Mouse (Mus musculus) heart, postnatal 0 days (tissue): ENCODE data around the gene Chst14. TPM values are rescaled to one million over a fixed set of nuclear protein-coding genes. Genes with fewer than 3 reads are reported as not detected.

Experiments used
- ATAC-seq: fragments of 200-750 bp; cut with Nextera tagmentation; 2 replicates; pipeline ENCODE4 v1.8.0; 2017; ENCODE audit warnings: low read depth, moderate number of reproducible peaks, moderate library complexity; ENCODE audit not compliant: insufficient read depth
- DNase-seq: peaks from one replicate; pipeline ENCODE4 v3.0.0-alpha.2; 2016; ENCODE audit warnings: low spot score
- H3K27ac ChIP-seq: fragments of 300-500 bp; sonication (generic); 2 replicates; pipeline ENCODE4 v1.5.1; 2014; ENCODE audit warnings: low read depth, mild to moderate bottlenecking
- H3K27me3 ChIP-seq: fragments of 300-500 bp; sonication (generic); 2 replicates; pipeline ENCODE4 v1.6.1; 2014; ENCODE audit warnings: low read length, mixed read lengths; ENCODE audit not compliant: control insufficient read depth, insufficient read depth
- H3K36me3 ChIP-seq: fragments of 300-500 bp; sonication (generic); replicated peaks from 2 replicates; pipeline ENCODE4 v1.6.1; 2014; ENCODE audit warnings: low read length, mixed read lengths; ENCODE audit not compliant: control insufficient read depth, insufficient read depth
- H3K4me1 ChIP-seq: fragments of 300-500 bp; sonication (generic); 2 replicates; pipeline ENCODE4 v1.6.1; 2014; ENCODE audit warnings: antibody characterized with exemption; ENCODE audit not compliant: control insufficient read depth, insufficient read depth
- H3K4me2 ChIP-seq: fragments of 300-500 bp; sonication (generic); 2 replicates; pipeline ENCODE4 v1.6.1; 2014; ENCODE audit warnings: low read depth, mild to moderate bottlenecking, low read length, moderate library complexity
- H3K4me3 ChIP-seq: fragments of 300-500 bp; sonication (generic); 2 replicates; pipeline ENCODE4 v1.5.1; 2014; ENCODE audit warnings: low read depth, low read length
- H3K9ac ChIP-seq: fragments of 300-500 bp; sonication (generic); replicated peaks from 2 replicates; pipeline ENCODE4 v1.6.1; 2014; ENCODE audit warnings: low read depth, low read length, mixed read lengths
- H3K9me3 ChIP-seq: fragments of 300-500 bp; sonication (generic); replicated peaks from 2 replicates; pipeline ENCODE4 v1.6.1; 2016; ENCODE audit warnings: low read length; ENCODE audit not compliant: control insufficient read depth
- CTCF ChIP-seq: IDR thresholded peaks from 2 replicates; pipeline ENCODE4 v1.5.1; 2016; ENCODE audit warnings: antibody characterized with exemption, control low read depth, low read depth
- EP300 ChIP-seq: IDR thresholded peaks from 2 replicates; pipeline ENCODE4 v1.6.1; 2016; ENCODE audit warnings: antibody characterized with exemption, low read depth
- WGBS: fragments of 180-500 bp; shearing (Covaris S2); extraction: QIAGEN DNeasy Blood & Tissue Kit; methylation state at CpG from one replicate; pipeline ENCODE4 v1.1.7; 2014; 5-methylcytosine and 5-hydroxymethylcytosine counted together
- polyA plus RNA-seq: library from polyadenylated mRNA; unstranded; fragments of >200 nt; fragmentation: Nextera tagmentation; extraction: Ambion mirVana; gene quantifications from 2 replicates; pipeline ENCODE4 v1.2.1, GENCODE M21; 2015
- total RNA-seq: library from RNA; depleted of rRNA; stranded (reverse); fragments of >200 nt; gene quantifications from 2 replicates; pipeline ENCODE4 v1.2.3, GENCODE M21; 2014; ENCODE audit warnings: low replicate concordance

Gene Chst14
- total and polyA plus RNA-seq, 2 experiments from 2014 or later: 10.8 to 12.8 TPM

DNA sequence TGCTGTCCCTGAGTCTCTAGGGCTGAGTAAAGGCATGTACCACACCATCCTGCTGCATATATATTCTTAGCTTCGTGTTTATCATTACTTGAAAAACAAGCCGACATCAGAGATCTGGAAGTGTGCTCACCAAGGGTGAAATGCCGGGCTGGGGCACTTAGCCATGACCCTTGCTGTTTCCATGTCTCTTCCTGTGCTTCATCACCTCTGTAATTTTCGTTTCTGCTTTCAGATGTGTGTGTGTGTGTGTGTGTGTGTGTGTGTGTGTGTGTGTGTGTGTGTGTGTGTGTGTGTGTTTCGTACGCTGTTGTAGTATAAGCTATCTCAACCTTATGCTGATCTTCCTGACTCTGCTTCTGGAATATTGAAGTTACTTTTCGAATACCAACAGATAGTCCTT is 15.0 kb downstream of the Chst14 start:
- Histone ChIP-seq H3K4me3 (no peak overlapping the region), H3K9ac (no peak overlapping the region), H3K27me3 (no peaks in the 10 kb centered on the region), H3K9me3 (no peaks in the 10 kb centered on the region), H3K4me1 (no peaks in the 10 kb centered on the region), H3K27ac (no peak overlapping the region), H3K4me2 (no peak overlapping the region), H3K36me3 (no peaks in the 10 kb centered on the region)
- ATAC-seq (no peak), DNase-seq (no peak)
- 57% methylated on average over 7 of the region's 7 CpGs for WGBS
- TF ChIP-seq CTCF: no peak
- TF ChIP-seq EP300: no peak

- Histone ChIP-seq H3K4me3 (no peak overlapping the region), H3K9me3 (no peaks in the 10 kb centered on the region), H3K4me2 (no peak overlapping the region), H3K27ac (no peak overlapping the region), H3K4me1 (no peaks in the 10 kb centered on the region), H3K27me3 (no peaks in the 10 kb centered on the region), H3K9ac (no peak overlapping the region), H3K36me3 (no peaks in the 10 kb centered on the region)
- no peak for DNase-seq
- no peak for ATAC-seq
- 77% methylated on average over 6 of the region's 6 CpGs for WGBS
- no peak for TF ChIP-seq EP300
- no peak for TF ChIP-seq CTCF
These were observed 16.9 kb downstream of the Chst14 start for GRCm38 (mm10) chr2:118943232-118943631.

GRCm38 (mm10) chr2:118948818-118949217 is 22.5 kb downstream of the Chst14 start:
- no peak overlapping the region for H3K4me3 ChIP-seq

DNA sequence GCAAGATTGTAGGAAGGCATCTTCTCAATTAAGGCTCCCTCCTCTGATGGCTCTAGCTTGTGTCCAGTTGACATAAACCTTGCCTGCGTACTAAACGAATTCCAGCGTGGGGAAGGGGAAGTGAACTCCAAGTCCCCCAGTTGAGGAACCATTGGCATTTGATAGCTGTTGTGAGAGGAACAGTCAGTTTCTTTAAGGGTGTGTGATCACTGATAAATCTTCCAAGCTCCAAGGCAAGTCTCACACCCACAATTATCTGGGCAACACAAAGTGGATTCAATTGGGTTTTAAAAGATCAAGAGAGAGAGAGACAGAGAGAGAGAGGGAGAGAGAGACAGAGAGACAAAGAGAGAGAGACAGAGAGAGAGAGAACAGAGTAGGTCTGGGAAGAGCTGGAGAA is 23.4 kb downstream of the Chst14 start:
- no peak overlapping the region for H3K4me2 ChIP-seq
- no peaks in the 10 kb centered on the region for H3K27me3 ChIP-seq
- H3K4me3 ChIP-seq: no peak overlapping the region
- H3K27ac ChIP-seq: no peak overlapping the region
- WGBS: 55% methylated on average over 3 of the region's 3 CpGs
- H3K4me1 ChIP-seq: no peaks in the 10 kb centered on the region
- no peak for DNase-seq
- H3K9me3 ChIP-seq: no peaks in the 10 kb centered on the region
- ATAC-seq: no peak
- H3K36me3 ChIP-seq: no peaks in the 10 kb centered on the region
- TF ChIP-seq CTCF (no peak), EP300 (no peak)
- no peak overlapping the region for H3K9ac ChIP-seq

More at GRCm38 (mm10) chr2:118948818-118949217, 22.5 kb downstream of the Chst14 start:
- Histone ChIP-seq H3K9me3 (no peaks in the 10 kb centered on the region), H3K36me3 (no peaks in the 10 kb centered on the region), H3K4me2 (no peak overlapping the region), H3K27me3 (no peaks in the 10 kb centered on the region), H3K9ac (no peak overlapping the region), H3K4me1 (no peaks in the 10 kb centered on the region), H3K27ac (no peak overlapping the region)
- no peak for ATAC-seq
- no peak for DNase-seq
- TF ChIP-seq CTCF (no peak), EP300 (no peak)
- 83% methylated on average over 4 of the region's 4 CpGs for WGBS

GRCm38 (mm10) chr2:118956497-118956896 is 30.2 kb downstream of the Chst14 start:
- H3K9me3 ChIP-seq: no peaks in the 10 kb centered on the region
- H3K27ac ChIP-seq: no peak overlapping the region
- WGBS: 68% methylated on average over 5 of the region's 5 CpGs
- no peaks in the 10 kb centered on the region for H3K4me1 ChIP-seq
- no peak for TF ChIP-seq EP300
- no peak for TF ChIP-seq CTCF
- ATAC-seq: no peak
- no peak overlapping the region for H3K4me3 ChIP-seq
- DNase-seq: no peak
- H3K36me3 ChIP-seq: no peaks in the 10 kb centered on the region
- H3K27me3 ChIP-seq: no peaks in the 10 kb centered on the region
- H3K9ac ChIP-seq: no peak overlapping the region
- no peak overlapping the region for H3K4me2 ChIP-seq

- Histone ChIP-seq H3K4me1 (no peaks in the 10 kb centered on the region), H3K27me3 (no peaks in the 10 kb centered on the region), H3K9ac (no peak overlapping the region), H3K4me2 (no peak overlapping the region), H3K9me3 (no peaks in the 10 kb centered on the region), H3K36me3 (no peaks in the 10 kb centered on the region), H3K27ac (no peak overlapping the region), H3K4me3 (no peak overlapping the region)
- 21% methylated on average over 2 of the region's 2 CpGs for WGBS
- TF ChIP-seq CTCF (no peak), EP300 (no peak)
- DNase-seq (no peak), ATAC-seq (no peak)
These were observed 33.3 kb downstream of the Chst14 start for GRCm38 (mm10) chr2:118959644-118960043.
